Mouse (Mus musculus): Measurements from ENCODE around the gene Ezr. TPM values are rescaled to one million over a fixed set of nuclear protein-coding genes. Genes with fewer than 3 reads are reported as not detected.
A peak's percentile ranks its signal among the peaks of the same experiment; 100 is the strongest.

Ezr gene
- polyA plus RNA-seq, 1 experiment from 2014 or later: 43.3 TPM

- H3K4me3 ChIP-seq (ENCODE audit: low read depth, low read length): no peak overlapping the region
- WGBS (ENCODE audit: insufficient replicate concordance): 78% methylated on average over 6 of the region's 6 CpGs
- H3K9me3 ChIP-seq (replicated peaks; ENCODE audit: control insufficient read depth, low read length): no peaks in the 10 kb centered on the region
- H3K36me3 ChIP-seq (ENCODE audit: control insufficient read depth, insufficient read depth): no peaks in the 10 kb centered on the region
- H3K4me2 ChIP-seq (ENCODE audit: low read depth, low read length): no peak overlapping the region
- ATAC-seq (ENCODE audit: low read depth): no peak
- peaks cover 33% of the 10 kb centered on the region for H3K4me1 ChIP-seq (ENCODE audit: control insufficient read depth, low read depth, low read length)
- no peak overlapping the region for H3K9ac ChIP-seq (ENCODE audit: low read depth, low read length)
- no peaks in the 10 kb centered on the region for H3K27me3 ChIP-seq (ENCODE audit: control insufficient read depth, insufficient read depth, low read depth, low read length)
- no peak overlapping the region for H3K27ac ChIP-seq (ENCODE audit: low read length)
These were observed 6.5 kb downstream of the Ezr start for GRCm38 (mm10) chr17:6776123-6776522.

GRCm38 (mm10) chr17:6775671-6776070 is 6.9 kb downstream of the Ezr start:
- Histone ChIP-seq H3K36me3 (ENCODE audit: control insufficient read depth, insufficient read depth) (no peaks in the 10 kb centered on the region), H3K4me1 (ENCODE audit: control insufficient read depth, low read depth, low read length) (peaks cover 29% of the 10 kb centered on the region), H3K27me3 (ENCODE audit: control insufficient read depth, insufficient read depth, low read depth, low read length) (no peaks in the 10 kb centered on the region), H3K4me2 (ENCODE audit: low read depth, low read length) (no peak overlapping the region), H3K9me3 (replicated peaks; ENCODE audit: control insufficient read depth, low read length) (no peaks in the 10 kb centered on the region), H3K27ac (ENCODE audit: low read length) (no peak overlapping the region), H3K4me3 (ENCODE audit: low read depth, low read length) (no peak overlapping the region), H3K9ac (ENCODE audit: low read depth, low read length) (no peak overlapping the region)
- 65% methylated on average over 4 of the region's 4 CpGs for WGBS (ENCODE audit: insufficient replicate concordance)
- ATAC-seq (ENCODE audit: low read depth): no peak

DNA sequence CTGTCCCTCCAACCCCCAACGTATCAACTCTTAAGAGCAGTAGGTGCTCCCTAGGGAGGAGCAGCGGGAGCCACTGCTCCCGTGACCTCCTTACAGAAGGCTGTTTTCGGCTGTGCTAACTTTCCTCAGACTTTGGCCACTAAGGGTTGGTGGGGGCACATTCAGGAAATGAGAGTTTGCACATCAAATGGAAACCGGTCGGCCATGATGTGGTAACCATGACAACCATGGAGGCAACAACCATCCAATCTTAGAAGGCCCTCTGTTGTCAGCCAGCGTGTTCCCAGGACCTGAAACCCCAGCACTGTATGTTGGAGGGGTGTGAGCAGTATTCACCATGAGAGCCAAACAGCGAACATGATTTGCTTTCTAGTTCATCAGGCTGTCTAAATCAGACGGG is 7.4 kb downstream of the Ezr start:
- Histone ChIP-seq H3K27ac (ENCODE audit: low read length) (no peak overlapping the region), H3K4me1 (ENCODE audit: control insufficient read depth, low read depth, low read length) (peaks cover 24% of the 10 kb centered on the region), H3K9ac (ENCODE audit: low read depth, low read length) (no peak overlapping the region), H3K9me3 (replicated peaks; ENCODE audit: control insufficient read depth, low read length) (no peaks in the 10 kb centered on the region), H3K4me3 (ENCODE audit: low read depth, low read length) (no peak overlapping the region), H3K27me3 (ENCODE audit: control insufficient read depth, insufficient read depth, low read depth, low read length) (no peaks in the 10 kb centered on the region), H3K36me3 (ENCODE audit: control insufficient read depth, insufficient read depth) (no peaks in the 10 kb centered on the region), H3K4me2 (ENCODE audit: low read depth, low read length) (no peak overlapping the region)
- ATAC-seq (ENCODE audit: low read depth): no peak
- WGBS (ENCODE audit: insufficient replicate concordance): 77% methylated on average over 9 of the region's 9 CpGs

DNA sequence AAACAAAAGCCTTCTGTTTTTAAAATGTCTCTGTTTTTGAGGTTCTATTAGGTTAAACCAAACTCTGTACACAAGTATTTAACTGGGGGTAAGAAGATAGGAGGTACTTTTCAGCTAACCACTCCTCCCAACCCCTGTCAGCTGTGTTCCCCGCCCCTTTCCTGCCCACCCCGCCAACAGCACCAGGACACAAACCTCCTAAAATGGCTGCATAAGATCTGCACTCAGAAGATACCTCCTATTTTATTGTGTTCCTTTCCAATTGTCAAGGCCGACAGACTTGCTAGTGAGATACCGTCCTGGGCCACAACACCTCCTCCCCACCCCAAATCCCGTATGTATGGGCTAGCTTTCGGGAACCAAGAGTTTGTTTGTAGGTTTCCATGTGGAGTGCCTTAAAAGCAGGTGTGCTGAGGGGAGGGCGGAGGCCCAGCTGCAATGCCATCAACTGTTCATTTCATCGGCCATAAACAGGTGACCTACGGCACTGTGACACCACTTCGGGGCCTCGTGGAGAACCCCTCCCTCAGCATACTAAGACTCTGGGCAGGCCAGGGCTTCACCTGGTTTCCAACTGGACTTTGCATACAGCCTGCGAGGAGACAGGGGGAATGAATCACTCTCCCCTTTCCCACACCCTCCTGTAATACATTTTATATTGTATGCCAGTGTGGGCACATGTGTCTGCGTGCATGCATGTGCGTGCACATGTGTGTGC is 9.2 kb downstream of the Ezr start:
- ATAC-seq (ENCODE audit: low read depth): no peak
- H3K27ac ChIP-seq (ENCODE audit: low read length): no peak overlapping the region
- WGBS (ENCODE audit: insufficient replicate concordance): 65% methylated on average over 14 of the region's 14 CpGs

GRCm38 (mm10) chr17:6772490-6772773 is 10.2 kb downstream of the Ezr start:
- H3K4me1 ChIP-seq (ENCODE audit: control insufficient read depth, low read depth, low read length): peaks cover 12% of the 10 kb centered on the region

More for the DNA sequence above, 9.2 kb downstream of the Ezr start:
- Histone ChIP-seq H3K4me3 (ENCODE audit: low read depth, low read length) (no peak overlapping the region), H3K4me1 (ENCODE audit: control insufficient read depth, low read depth, low read length) (peaks cover 10% of the 10 kb centered on the region), H3K9me3 (replicated peaks; ENCODE audit: control insufficient read depth, low read length) (no peaks in the 10 kb centered on the region), H3K36me3 (ENCODE audit: control insufficient read depth, insufficient read depth) (no peaks in the 10 kb centered on the region), H3K9ac (ENCODE audit: low read depth, low read length) (no peak overlapping the region), H3K27me3 (ENCODE audit: control insufficient read depth, insufficient read depth, low read depth, low read length) (no peaks in the 10 kb centered on the region), H3K4me2 (ENCODE audit: low read depth, low read length) (no peak overlapping the region)

DNA sequence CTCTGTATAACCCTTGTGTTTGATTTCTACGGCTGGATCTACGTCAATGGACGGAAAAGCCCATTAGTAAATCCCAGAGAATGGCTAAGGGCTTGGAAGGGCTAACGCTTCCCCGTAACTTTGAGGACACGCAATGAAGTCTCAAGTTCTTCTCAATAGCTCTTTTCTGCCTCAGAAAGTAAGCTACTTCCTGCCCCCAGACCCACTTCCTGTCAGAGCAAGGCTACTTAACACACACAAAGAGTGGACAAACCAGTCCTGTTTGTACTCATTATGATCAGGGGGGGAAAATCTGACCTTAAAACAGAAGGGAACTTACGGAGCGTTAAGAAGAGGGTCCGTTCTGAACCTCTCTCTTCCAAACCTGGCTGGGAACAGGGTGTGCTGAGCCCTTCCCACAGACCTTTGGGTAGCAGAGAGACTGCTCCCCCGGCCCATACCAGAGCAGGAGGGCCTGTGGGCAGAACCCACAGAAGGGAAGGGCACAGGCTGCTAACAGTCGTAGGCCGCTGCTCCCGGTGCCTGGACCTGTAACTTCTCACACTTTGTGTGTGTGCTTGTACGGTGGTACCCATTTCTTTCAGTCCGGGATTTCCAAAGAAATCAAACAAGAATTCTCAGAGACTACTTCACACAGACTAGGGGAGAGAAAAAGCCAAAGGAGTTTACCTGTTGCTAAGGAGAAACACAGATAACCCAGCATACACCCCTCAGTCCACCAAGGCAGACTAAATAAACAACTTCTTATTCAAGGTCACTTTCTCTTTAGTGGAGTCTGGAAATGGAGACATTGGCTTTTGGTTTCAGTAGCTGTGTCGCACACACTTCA is 10.7 kb downstream of the Ezr start:
- no peak overlapping the region for H3K4me3 ChIP-seq (ENCODE audit: low read depth, low read length)
- H3K4me2 ChIP-seq (ENCODE audit: low read depth, low read length): no peak overlapping the region
- H3K36me3 ChIP-seq (ENCODE audit: control insufficient read depth, insufficient read depth): no peaks in the 10 kb centered on the region
- ATAC-seq (ENCODE audit: low read depth): no peak
- no peaks in the 10 kb centered on the region for H3K27me3 ChIP-seq (ENCODE audit: control insufficient read depth, insufficient read depth, low read depth, low read length)
- H3K27ac ChIP-seq (ENCODE audit: low read length): no peak overlapping the region
- peaks cover 16% of the 10 kb centered on the region for H3K4me1 ChIP-seq (ENCODE audit: control insufficient read depth, low read depth, low read length)
- WGBS (ENCODE audit: insufficient replicate concordance): 76% methylated on average over 16 of the region's 16 CpGs
- no peak overlapping the region for H3K9ac ChIP-seq (ENCODE audit: low read depth, low read length)
- no peaks in the 10 kb centered on the region for H3K9me3 ChIP-seq (replicated peaks; ENCODE audit: control insufficient read depth, low read length)

More at GRCm38 (mm10) chr17:6772490-6772773, 10.2 kb downstream of the Ezr start:
- no peak overlapping the region for H3K27ac ChIP-seq (ENCODE audit: low read length)
- H3K9me3 ChIP-seq (replicated peaks; ENCODE audit: control insufficient read depth, low read length): no peaks in the 10 kb centered on the region
- 80% methylated on average over 5 of the region's 5 CpGs for WGBS (ENCODE audit: insufficient replicate concordance)
- H3K27me3 ChIP-seq (ENCODE audit: control insufficient read depth, insufficient read depth, low read depth, low read length): no peaks in the 10 kb centered on the region
- H3K9ac ChIP-seq (ENCODE audit: low read depth, low read length): no peak overlapping the region
- ATAC-seq (ENCODE audit: low read depth): no peak
- no peaks in the 10 kb centered on the region for H3K36me3 ChIP-seq (ENCODE audit: control insufficient read depth, insufficient read depth)
- H3K4me2 ChIP-seq (ENCODE audit: low read depth, low read length): no peak overlapping the region
- H3K4me3 ChIP-seq (ENCODE audit: low read depth, low read length): no peak overlapping the region

DNA sequence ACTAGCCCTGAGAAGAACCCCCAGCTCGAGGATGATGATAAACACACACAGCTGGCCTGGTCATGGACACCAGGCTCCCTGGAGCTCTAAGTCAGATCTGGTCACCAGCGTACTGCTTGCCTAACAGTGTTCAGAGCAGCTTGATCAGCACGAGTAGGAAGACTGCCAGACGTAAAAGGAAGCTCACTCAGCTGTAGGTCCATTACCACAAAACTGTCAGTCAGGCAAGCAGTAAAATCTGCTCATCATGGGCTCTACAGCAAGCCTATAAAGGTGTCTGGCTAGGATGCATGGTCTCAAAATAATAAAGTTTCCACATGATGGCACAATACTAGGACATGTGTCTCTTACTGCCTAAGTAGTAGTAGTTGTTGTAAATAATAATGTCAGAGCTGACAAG is 13.0 kb downstream of the Ezr start:
- Histone ChIP-seq H3K9ac (ENCODE audit: low read depth, low read length) (no peak overlapping the region), H3K4me3 (ENCODE audit: low read depth, low read length) (no peak overlapping the region), H3K4me1 (ENCODE audit: control insufficient read depth, low read depth, low read length) (peaks cover 30% of the 10 kb centered on the region), H3K4me2 (ENCODE audit: low read depth, low read length) (no peak overlapping the region), H3K27ac (ENCODE audit: low read length) (no peak overlapping the region), H3K9me3 (replicated peaks; ENCODE audit: control insufficient read depth, low read length) (no peaks in the 10 kb centered on the region), H3K36me3 (ENCODE audit: control insufficient read depth, insufficient read depth) (no peaks in the 10 kb centered on the region), H3K27me3 (ENCODE audit: control insufficient read depth, insufficient read depth, low read depth, low read length) (no peaks in the 10 kb centered on the region)
- ATAC-seq (ENCODE audit: low read depth): no peak
- 37% methylated on average over 4 of the region's 4 CpGs for WGBS (ENCODE audit: insufficient replicate concordance)

DNA sequence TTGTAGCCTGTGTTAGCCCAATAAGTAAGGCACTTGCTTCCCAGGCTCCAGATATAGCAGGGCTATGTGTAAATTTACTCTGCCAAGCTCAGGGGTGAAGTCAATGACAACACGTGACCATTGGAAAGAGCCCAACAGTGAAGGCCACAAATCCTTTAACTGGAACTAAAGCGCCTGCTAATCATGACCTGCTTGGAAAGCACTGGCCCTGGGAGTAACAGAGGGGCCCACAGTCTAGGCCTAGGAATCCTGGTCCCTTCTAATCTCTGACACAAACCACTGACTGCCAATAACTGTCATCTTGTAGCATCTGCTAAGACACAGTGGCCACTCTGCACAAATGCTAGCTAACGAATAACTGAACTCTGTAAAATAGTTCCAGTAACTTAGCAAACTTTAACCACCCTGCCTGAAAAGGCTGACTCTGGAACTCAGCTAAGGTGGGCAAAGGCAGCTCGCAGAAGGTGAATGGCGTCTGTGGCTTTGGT is 14.2 kb downstream of the Ezr start:
- Histone ChIP-seq H3K4me1 (ENCODE audit: control insufficient read depth, low read depth, low read length) (peaks cover 39% of the 10 kb centered on the region), H3K4me2 (ENCODE audit: low read depth, low read length) (no peak overlapping the region), H3K4me3 (ENCODE audit: low read depth, low read length) (no peak overlapping the region), H3K27ac (ENCODE audit: low read length) (peak overlapping the region; percentile 62), H3K27me3 (ENCODE audit: control insufficient read depth, insufficient read depth, low read depth, low read length) (no peaks in the 10 kb centered on the region), H3K9me3 (replicated peaks; ENCODE audit: control insufficient read depth, low read length) (no peaks in the 10 kb centered on the region), H3K36me3 (ENCODE audit: control insufficient read depth, insufficient read depth) (no peaks in the 10 kb centered on the region), H3K9ac (ENCODE audit: low read depth, low read length) (no peak overlapping the region)
- WGBS (ENCODE audit: insufficient replicate concordance): 55% methylated on average over 5 of the region's 5 CpGs
- peak; percentile 62 for ATAC-seq (ENCODE audit: low read depth)

- ATAC-seq (ENCODE audit: low read depth): no peak
- Histone ChIP-seq H3K27ac (ENCODE audit: low read length) (peak overlapping the region; percentile 52; the same call in 1 of the 2 replicates), H3K9ac (ENCODE audit: low read depth, low read length) (no peak overlapping the region; the same call in 1 of the 2 replicates), H3K9me3 (replicated peaks; ENCODE audit: control insufficient read depth, low read length) (no peaks in the 10 kb centered on the region), H3K4me3 (ENCODE audit: low read depth, low read length) (no peak overlapping the region), H3K4me2 (ENCODE audit: low read depth, low read length) (no peak overlapping the region), H3K36me3 (ENCODE audit: control insufficient read depth, insufficient read depth) (no peaks in the 10 kb centered on the region), H3K27me3 (ENCODE audit: control insufficient read depth, insufficient read depth, low read depth, low read length) (no peaks in the 10 kb centered on the region), H3K4me1 (ENCODE audit: control insufficient read depth, low read depth, low read length) (peaks cover 39% of the 10 kb centered on the region)
- WGBS (ENCODE audit: insufficient replicate concordance): 60% methylated on average over 5 of the region's 5 CpGs
These were observed 14.8 kb downstream of the Ezr start for GRCm38 (mm10) chr17:6767771-6768170.

Measured in liver, embryonic 16.5 days (tissue).